Mouse (Mus musculus) cerebellum, adult (tissue): ENCODE results near the gene Traf5.

Source experiments
- ATAC-seq: cut with Nextera tagmentation; 2 replicates; pipeline ENCODE4 v1.9.2; 2017; ENCODE audit warnings: mild to moderate bottlenecking, moderate library complexity, mixed read lengths; ENCODE audit not compliant: insufficient number of reproducible peaks, low FRiP score, low TSS enrichment

Traf5 gene

GRCm38 (mm10) chr1:191981426-191982102, 110.8 kb downstream of the Traf5 start:
- no peak for ATAC-seq

- ATAC-seq = no peak
Measured at GRCm38 (mm10) chr1:191977187-191977586, 115.2 kb downstream of the Traf5 start, which contains the start of gene Rd3. TSS of gene Rd3 (plus strand) at chr1:191977370.

GRCm38 (mm10) chr1:191974509-191975405, 117.6 kb downstream of the Traf5 start:
- no peak for ATAC-seq

- no peak for ATAC-seq
Measured at GRCm38 (mm10) chr1:191969939-191970338, 122.4 kb downstream of the Traf5 start.

GRCm38 (mm10) chr1:191964773-191965481, 127.4 kb downstream of the Traf5 start:
- ATAC-seq = peak; percentile 71

- ATAC-seq = peak; percentile 62
Measured at GRCm38 (mm10) chr1:191963948-191964772, 128.2 kb downstream of the Traf5 start.

GRCm38 (mm10) chr1:191963413-191963812, 128.9 kb downstream of the Traf5 start:
- no peak for ATAC-seq

- ATAC-seq = no peak
Measured at GRCm38 (mm10) chr1:191960946-191961345, 131.4 kb downstream of the Traf5 start.

GRCm38 (mm10) chr1:191957321-191957720, 135.0 kb downstream of the Traf5 start:
- no peak for ATAC-seq

- peak; percentile 17; the same call in 1 of the 2 replicates for ATAC-seq
Measured at GRCm38 (mm10) chr1:191956871-191957270, 135.5 kb downstream of the Traf5 start.

- ATAC-seq = no peak
Measured at GRCm38 (mm10) chr1:191956261-191956660, 136.1 kb downstream of the Traf5 start.

- no peak for ATAC-seq
Measured at GRCm38 (mm10) chr1:191955101-191955500, 137.3 kb downstream of the Traf5 start.

- ATAC-seq = no peak
Measured at GRCm38 (mm10) chr1:191952733-191953335, 139.5 kb downstream of the Traf5 start.

GRCm38 (mm10) chr1:191950611-191951010, 141.7 kb downstream of the Traf5 start:
- ATAC-seq = no peak

- ATAC-seq = no peak
Measured at GRCm38 (mm10) chr1:191948600-191948999, 143.8 kb downstream of the Traf5 start.

- no peak for ATAC-seq
Measured at GRCm38 (mm10) chr1:191947796-191948195, 144.6 kb downstream of the Traf5 start.
